Mouse (Mus musculus) T-helper 2 cell (primary cell): ENCODE results near the gene Defb26.

Experiments
- in situ Hi-C: fragments of 300-600 bp; cut with MboI, MseI; formaldehyde crosslinking; loops from one replicate; pipeline ENCODE4 v1.15.1; 2025; ENCODE audit warnings: high pct_unique_total_duplicates

The Defb26 gene

GRCm38 (mm10) chr2:152511592-152511991 lies at the start of gene Defb26:
TSS of gene Defb26 (minus strand) at chr2:152511692.
- in situ Hi-C loops, result no loop called here

GRCm38 (mm10) chr2:152556655-152557054 lies 45.2 kb upstream of the Defb26 start:
- in situ Hi-C loops, result no loop called here

DNA sequence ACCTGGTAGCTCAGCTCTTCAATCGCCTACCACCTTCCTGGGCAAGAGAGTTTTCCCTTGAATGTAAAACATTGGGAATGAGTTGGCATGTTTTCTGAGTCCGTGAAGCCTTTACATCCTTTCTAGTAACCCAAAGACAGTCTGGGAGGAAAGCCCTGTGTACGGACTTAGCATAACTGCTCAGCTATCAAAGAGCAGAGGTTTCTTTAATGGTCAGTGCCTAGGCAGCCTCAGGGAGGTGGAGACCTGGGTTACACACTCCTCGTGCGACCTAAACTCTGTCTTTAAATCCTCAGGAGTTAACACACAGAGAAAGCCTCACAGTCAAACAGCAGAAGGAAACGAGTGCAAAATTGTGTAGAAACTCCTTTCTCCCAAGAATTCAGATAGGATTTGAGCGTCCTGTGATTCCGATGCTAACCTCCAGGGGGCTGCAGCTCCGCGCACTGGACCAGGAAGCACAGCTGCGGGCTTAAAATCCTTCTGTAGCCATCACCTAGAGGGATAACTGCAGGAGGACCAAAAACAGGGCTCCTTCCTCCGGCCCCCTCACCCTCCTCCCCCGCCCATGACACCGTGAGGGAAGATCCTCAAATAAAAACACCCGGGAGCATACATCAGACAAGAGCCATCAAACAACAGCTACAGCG lies 42.4 kb upstream of the Defb26 start:
- in situ Hi-C loops, result no loop called here

- in situ Hi-C loops, result no loop called here
Measured at GRCm38 (mm10) chr2:152548124-152548523, 36.6 kb upstream of the Defb26 start.

DNA sequence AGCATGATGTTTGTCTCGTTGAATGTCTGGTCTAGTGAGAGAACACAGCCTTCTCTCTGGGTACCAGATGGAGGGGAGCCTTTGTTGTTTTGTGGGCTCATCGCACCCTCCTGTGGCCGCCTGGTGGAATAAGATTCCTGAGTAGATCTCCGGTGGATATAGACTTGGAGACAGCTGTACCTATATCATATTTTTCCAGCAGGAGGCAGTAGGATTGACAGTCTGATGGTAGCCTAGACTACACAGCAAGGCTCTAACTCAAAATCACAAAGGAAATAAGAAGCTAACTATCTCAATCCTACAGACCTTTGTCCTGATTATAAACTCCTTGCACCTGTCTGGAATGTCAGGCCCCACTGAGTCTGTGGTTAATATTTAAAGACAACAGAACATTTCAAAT lies 33.2 kb upstream of the Defb26 start:
- in situ Hi-C loops, result no loop called here

- in situ Hi-C loops, result no loop called here
Measured at GRCm38 (mm10) chr2:152543478-152543877, 32.0 kb upstream of the Defb26 start.

GRCm38 (mm10) chr2:152542897-152543296 lies 31.4 kb upstream of the Defb26 start:
- in situ Hi-C loops, result no loop called here

DNA sequence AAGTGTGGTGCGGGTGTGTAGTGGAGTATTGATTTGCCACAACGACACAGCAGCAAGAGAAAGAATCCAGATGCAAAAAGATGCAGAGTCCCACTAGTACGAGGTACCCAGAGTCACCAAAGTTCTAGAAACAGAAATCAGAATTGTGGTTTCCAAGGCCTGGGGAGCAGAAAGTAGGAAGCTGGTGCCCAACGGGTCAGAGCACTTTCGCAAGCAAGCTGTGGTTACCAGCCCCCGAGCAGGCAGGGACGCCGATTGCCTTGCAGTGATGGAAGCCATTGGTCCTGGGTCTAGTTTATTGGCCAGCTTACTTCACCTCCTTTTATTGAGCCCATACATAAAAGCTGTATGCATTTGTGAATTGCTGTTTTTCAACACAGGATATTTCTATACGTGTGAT lies 30.5 kb upstream of the Defb26 start:
- in situ Hi-C loops, result no loop called here

DNA sequence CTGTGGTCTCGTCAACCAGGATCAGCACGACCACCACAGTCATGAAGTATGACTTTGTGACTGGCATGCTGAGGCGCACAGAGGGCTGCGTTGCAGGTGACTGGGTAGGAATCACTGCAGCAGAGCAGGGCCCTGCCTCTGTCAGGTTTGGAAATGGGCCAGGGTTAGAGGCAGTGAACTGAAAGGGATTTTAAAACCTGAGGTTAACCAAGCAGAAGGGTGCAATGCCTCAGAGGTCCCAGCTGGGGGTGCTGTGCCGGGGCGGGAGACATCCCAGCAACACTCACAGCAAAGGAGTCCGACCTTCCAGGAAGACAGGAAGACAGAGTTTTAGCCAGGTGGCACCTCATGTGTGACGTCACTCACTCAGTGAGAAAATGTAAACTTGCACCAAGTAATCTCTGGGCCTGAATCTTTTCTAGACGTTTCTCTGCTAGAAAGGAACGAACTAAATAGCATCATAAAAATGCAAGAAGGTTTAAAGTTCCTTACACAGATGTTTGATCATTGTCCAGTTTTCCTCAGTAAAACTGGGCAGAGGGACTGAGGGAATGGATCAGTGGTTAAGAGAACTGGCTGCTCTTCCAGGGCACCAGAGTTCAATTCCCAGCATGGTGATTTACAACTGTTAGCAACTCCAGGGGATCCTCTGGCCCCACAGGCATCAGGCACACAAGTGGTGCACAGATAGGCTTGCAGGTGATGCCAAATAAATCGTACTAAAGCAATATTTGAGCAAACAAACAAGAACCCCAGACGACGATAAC lies 28.6 kb upstream of the Defb26 start, which contains the start of gene Defb29:
Defb29 (minus strand) TSS at position 155 of the 767 bp plus-strand sequence.
- in situ Hi-C loops, result loop anchor here (5.0 kb wide), 1 partner anchor 42 kb away; the partner anchor contains the start of gene Defb19

DNA sequence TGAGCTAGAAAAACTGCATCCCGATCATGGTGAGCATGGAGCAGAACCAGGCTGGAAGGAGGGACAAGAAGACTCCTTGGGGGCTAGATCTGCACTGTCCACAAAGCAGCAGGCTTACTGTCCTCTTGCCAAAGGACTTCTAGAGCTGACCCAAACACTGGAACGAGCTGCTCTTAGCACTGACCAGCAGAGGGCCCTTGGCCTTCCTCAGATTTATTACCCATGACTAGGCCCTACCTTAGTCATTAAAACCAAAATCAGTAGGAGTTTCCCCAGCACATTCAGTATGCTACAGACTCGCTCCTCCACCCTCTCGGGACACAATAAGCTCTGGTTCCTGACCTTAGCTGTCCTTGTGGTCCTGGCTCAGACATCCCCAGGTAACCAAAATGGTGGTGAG lies 6.5 kb upstream of the Defb26 start, which contains the start of gene Defb28:
Defb28 (plus strand) TSS at position 275 of the 400 bp plus-strand sequence.
- in situ Hi-C loops, result no loop called here

- in situ Hi-C loops, result no loop called here
Measured at GRCm38 (mm10) chr2:152516084-152516483, 4.6 kb upstream of the Defb26 start.

DNA sequence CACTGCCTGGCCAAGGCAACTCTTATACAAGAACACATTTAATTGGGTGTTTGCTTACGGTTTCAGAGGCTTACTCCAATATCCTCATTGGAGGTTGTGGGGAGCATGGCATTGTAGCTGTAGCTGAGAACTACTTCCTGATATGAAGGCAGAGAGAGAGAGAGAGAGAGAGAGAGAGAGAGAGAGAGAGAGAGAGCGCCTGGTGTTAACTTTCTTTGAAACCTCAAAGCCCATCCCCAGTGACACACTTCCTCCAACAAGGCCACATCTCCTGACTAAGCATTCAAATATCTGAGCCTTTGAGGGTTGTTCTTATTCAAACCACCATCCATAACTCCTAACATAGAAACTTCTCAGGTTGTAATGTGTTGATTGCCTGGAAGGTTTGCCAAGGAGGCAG lies 7.5 kb downstream of the Defb26 start:
- in situ Hi-C loops, result no loop called here

DNA sequence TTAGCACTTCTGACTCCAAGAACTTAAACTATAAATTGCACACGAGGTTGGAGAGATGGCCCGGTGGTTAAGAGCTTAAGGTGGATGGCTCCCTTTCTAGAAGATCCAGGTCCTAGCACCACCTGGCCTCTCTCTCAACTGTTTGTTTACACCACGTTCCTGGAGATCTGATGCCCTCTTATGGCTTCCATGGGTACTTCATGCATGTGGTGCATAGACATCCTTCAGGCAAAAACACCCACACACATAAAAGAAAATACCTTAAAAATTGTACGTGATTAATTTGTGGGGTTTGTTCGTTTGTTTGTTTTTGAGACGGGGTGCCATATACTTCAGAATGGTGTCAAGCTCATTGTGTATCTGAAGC lies 10.6 kb downstream of the Defb26 start:
- in situ Hi-C loops, result no loop called here

DNA sequence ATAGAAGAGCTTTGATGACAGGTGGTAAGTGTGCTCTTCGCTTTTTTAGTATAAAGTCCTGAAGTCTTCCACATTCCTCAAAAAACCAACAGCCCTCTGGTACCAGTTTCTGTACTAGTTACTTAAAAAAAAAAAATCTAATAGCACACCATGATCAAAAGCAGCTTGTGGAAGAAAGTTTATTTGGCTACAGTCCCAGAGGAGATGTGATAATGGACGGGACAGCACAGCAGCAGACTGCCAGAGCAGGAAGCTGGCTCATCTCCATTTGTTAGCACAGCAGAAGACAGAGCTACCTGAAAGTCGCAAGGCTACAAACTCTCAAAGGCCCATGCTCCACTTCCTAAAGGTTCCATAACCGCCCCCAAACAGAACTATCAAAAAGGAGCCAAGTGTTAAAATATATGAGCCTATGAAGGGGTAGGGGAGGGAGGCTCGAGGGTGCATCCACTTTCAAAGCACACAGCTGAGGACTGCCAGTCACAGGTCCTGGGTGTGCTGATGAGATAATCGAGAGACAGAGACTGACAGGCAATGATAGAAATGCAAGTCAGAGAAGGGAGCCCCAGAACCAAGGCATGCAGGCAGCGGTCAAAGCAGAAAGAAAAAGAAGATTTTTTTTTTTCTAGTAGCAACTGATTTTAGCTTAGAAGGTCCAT lies 11.2 kb downstream of the Defb26 start:
- in situ Hi-C loops, result no loop called here

- in situ Hi-C loops, result no loop called here
Measured at GRCm38 (mm10) chr2:152498020-152498419, 13.5 kb downstream of the Defb26 start.

- in situ Hi-C loops, result no loop called here
Measured at GRCm38 (mm10) chr2:152493151-152493550, 18.3 kb downstream of the Defb26 start.

DNA sequence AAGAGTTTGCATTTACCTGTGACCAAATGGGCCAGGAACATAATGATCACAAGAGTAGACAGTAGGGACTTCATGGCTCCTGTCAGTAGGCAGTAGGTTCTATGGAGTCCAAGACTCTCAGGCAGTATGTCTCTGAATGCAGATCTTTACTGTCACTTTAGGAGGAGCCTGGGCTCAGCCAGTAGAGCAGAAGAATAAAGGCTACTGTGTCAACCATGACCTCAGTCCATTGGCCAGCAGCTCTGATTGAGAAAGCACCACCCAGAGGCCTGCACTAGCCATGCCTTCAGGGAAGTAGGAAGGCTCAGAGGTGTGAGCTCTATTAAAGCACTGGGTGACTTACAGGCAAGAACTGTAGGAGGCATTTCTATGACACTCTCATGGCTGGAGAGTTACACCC lies 21.5 kb downstream of the Defb26 start, which contains the start of gene Defb22:
Defb22 (minus strand) TSS at position 101 of the 400 bp plus-strand sequence.
- in situ Hi-C loops, result no loop called here

DNA sequence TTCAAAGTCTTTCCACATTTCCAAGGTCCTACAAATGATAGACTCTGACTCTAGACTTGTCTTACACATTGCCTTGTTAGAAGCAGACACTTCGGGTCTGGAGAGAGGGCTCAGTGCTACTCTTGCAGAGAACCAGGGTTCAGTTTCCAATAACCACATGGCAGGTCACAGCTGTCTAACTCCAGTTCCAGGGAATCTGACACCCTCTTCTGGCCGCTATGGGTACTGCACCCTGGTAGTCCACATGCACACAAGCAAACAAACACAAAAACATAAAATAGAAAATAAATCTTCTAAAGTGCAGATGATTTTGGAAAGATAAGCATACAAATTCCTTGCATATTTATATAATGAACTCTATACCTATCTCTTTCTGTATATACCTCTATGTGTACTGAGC lies 24.5 kb downstream of the Defb26 start:
- in situ Hi-C loops, result no loop called here

GRCm38 (mm10) chr2:152481726-152482125 lies 29.8 kb downstream of the Defb26 start:
- in situ Hi-C loops, result no loop called here

DNA sequence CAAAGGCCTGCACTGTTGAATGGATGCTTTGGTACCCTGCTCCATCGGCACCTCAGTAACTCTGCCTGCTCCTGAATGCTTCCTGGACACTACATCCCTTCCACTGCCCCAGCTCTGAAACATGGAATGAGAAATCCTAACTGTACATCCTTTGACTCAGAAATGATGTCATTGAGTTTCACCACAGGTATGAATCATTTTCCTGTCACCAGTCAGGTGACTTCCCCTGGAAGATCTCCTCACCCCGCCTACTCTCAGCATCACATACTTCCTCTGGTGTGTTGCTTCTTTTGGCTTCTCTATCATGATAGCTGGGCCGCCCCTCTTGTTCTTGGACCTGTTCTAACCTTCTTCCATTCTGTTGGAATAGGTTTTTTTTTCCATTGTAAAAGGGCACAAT lies 30.6 kb downstream of the Defb26 start:
- in situ Hi-C loops, result no loop called here

DNA sequence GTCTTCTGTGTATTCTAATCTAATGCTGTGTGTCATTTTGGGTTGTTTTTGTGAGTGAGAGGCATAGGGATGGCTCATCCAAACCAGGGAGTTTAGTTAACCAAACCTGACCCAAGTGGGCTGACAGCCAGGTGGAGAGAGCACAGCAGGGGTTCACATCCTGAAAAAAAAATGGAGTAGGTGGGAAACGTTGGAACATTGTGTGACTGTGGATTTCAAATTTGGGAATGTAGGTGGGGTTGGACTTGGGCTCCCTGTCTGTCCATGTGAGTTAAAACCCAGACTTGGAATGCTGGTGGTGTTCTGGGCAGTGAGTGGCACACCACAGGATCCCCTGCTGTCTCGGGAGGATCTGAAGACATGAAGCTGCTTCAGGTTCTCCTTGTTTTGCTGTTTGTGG lies 34.7 kb downstream of the Defb26 start, which contains the start of gene Defb20:
Defb20 (plus strand) TSS at position 301 of the 400 bp plus-strand sequence.
- in situ Hi-C loops, result no loop called here

GRCm38 (mm10) chr2:152472434-152472833 lies 39.1 kb downstream of the Defb26 start:
- in situ Hi-C loops, result no loop called here
